Mouse (Mus musculus) hindbrain, embryonic 15.5 days (tissue): ENCODE measurements around the gene Plekhg1. TPM values are rescaled to one million over a fixed set of nuclear protein-coding genes. Genes with fewer than 3 reads are reported as not detected.

Source experiments
- ATAC-seq: fragments of 200-750 bp; cut with Nextera tagmentation; 2 replicates; pipeline ENCODE4 v1.8.0; 2017; ENCODE audit warnings: low read depth, moderate number of reproducible peaks, moderate TSS enrichment; ENCODE audit not compliant: low FRiP score
- H3K27ac ChIP-seq: fragments of 300-500 bp; sonication (generic); replicated peaks from 2 replicates; pipeline ENCODE4 v1.5.1; 2015; ENCODE audit warnings: mild to moderate bottlenecking, inconsistent platforms
- H3K27me3 ChIP-seq: fragments of 300-500 bp; sonication (generic); 2 replicates; pipeline ENCODE4 v1.6.1; 2015; ENCODE audit warnings: control low read depth, inconsistent platforms
- H3K36me3 ChIP-seq: fragments of 300-500 bp; sonication (generic); 2 replicates; pipeline ENCODE4 v1.6.1; 2015; ENCODE audit warnings: control low read depth, inconsistent platforms
- H3K4me1 ChIP-seq: fragments of 300-500 bp; sonication (generic); replicated peaks from 2 replicates; pipeline ENCODE4 v1.6.1; 2015; ENCODE audit warnings: control low read depth, inconsistent platforms
- H3K4me2 ChIP-seq: fragments of 300-500 bp; sonication (generic); 2 replicates; pipeline ENCODE4 v1.6.1; 2015; ENCODE audit warnings: moderate library complexity, mild to moderate bottlenecking, inconsistent platforms
- H3K4me3 ChIP-seq: fragments of 300-500 bp; sonication (generic); 2 replicates; pipeline ENCODE4 v1.5.1; 2015; ENCODE audit warnings: mild to moderate bottlenecking, inconsistent platforms
- H3K9ac ChIP-seq: fragments of 300-500 bp; sonication (generic); 2 replicates; pipeline ENCODE4 v1.6.1; 2015; ENCODE audit warnings: inconsistent platforms
- H3K9me3 ChIP-seq: fragments of 300-500 bp; sonication (generic); 2 replicates; pipeline ENCODE4 v1.6.1; 2016; ENCODE audit warnings: control low read depth, inconsistent platforms
- WGBS: fragments of 180-500 bp; shearing (Covaris S2); methylation state at CpG from one replicate; pipeline ENCODE4 v1.1.7; 2015; 5-methylcytosine and 5-hydroxymethylcytosine counted together
- polyA plus RNA-seq: library from polyadenylated mRNA; unstranded; fragments of >200 nt; fragmentation: Nextera tagmentation; extraction: Ambion mirVana; gene quantifications from 2 replicates; pipeline ENCODE4 v1.2.1, GENCODE M21; 2015

The Plekhg1 gene
- polyA plus RNA-seq, 1 experiment from 2014 or later, result 10.5 TPM

GRCm38 (mm10) chr10:3801254-3801653, 61.1 kb downstream of the Plekhg1 start:
- Histone ChIP-seq H3K4me2 (no peak overlapping the region), H3K9ac (no peak overlapping the region), H3K27me3 (no peaks in the 10 kb centered on the region), H3K4me3 (no peak overlapping the region), H3K36me3 (no peaks in the 10 kb centered on the region), H3K27ac (no peak overlapping the region), H3K4me1 (no peaks in the 10 kb centered on the region), H3K9me3 (no peaks in the 10 kb centered on the region)
- no peak for ATAC-seq
- 80% methylated on average over 6 of the region's 6 CpGs for WGBS

GRCm38 (mm10) chr10:3805334-3805733, 65.2 kb downstream of the Plekhg1 start:
- H3K27me3 ChIP-seq, result no peaks in the 10 kb centered on the region
- no peak overlapping the region for H3K4me3 ChIP-seq
- no peak overlapping the region for H3K27ac ChIP-seq
- no peaks in the 10 kb centered on the region for H3K9me3 ChIP-seq
- ATAC-seq, result no peak
- no peak overlapping the region for H3K4me2 ChIP-seq
- no peaks in the 10 kb centered on the region for H3K36me3 ChIP-seq
- no peaks in the 10 kb centered on the region for H3K4me1 ChIP-seq
- no peak overlapping the region for H3K9ac ChIP-seq
- 56% methylated on average over 3 of the region's 3 CpGs for WGBS

DNA sequence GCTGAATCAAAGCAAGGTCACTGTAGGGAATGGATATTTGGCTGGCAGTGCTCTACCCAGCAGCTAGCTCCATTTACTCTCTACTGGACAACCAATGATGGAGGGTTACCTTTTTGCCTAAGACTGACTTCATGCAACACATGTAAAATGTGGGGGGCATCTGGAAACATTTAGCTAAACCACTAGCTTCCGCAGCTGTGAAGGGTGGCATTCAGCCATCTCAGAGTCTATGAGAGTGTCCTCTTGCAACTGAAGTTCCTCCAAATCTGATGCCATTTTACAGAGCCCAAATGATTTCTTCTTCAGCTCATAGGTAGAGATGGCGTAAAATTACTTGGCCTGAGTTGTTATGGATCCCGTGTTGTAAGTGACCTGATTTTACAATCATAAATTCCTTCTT, 67.8 kb downstream of the Plekhg1 start:
- no peaks in the 10 kb centered on the region for H3K9me3 ChIP-seq
- no peaks in the 10 kb centered on the region for H3K4me1 ChIP-seq
- WGBS, result 94% methylated on average over 3 of the region's 3 CpGs
- ATAC-seq, result no peak
- H3K4me2 ChIP-seq, result no peak overlapping the region
- no peak overlapping the region for H3K27ac ChIP-seq
- no peaks in the 10 kb centered on the region for H3K27me3 ChIP-seq
- H3K9ac ChIP-seq, result no peak overlapping the region
- no peaks in the 10 kb centered on the region for H3K36me3 ChIP-seq
- no peak overlapping the region for H3K4me3 ChIP-seq

DNA sequence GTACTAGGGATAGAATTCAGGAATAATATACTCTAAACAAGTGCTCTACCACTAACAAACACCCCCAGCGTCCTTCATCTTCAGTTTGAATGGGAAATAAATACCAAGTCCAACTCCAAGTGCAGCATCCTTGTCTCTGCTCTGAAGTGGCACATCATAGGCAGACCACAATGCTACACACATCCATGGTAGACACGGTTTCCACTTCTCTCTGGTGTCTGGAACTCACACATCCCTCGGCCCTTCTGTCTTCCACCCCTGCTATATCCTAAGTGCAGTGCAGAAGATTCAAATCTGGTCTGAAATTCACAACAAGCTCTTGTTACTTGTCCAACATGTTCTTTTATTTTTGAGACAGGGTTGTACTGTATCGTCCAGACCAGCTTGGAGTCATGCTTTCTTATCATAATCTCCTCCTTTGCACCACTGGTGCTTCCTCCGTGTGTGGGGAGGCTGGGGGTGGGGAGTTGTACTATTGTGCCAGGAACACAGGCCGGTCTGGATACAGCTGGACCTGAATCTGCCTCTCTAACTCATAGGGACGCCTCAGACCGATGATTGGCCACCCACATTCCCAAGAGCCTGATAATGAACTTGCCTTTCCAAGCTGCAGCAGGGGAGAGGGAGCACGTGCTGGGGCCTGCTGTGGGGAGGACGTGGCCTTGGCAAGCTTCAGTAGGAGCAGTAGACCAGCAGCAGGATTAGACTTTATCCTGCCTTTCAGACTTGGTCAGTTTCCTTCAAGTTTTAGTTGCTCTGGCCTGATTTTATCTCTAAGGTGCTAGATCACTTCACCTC, 70.5 kb downstream of the Plekhg1 start:
- no peak for ATAC-seq
- H3K27ac ChIP-seq, result no peak overlapping the region
- 73% methylated on average over 10 of the region's 10 CpGs for WGBS

DNA sequence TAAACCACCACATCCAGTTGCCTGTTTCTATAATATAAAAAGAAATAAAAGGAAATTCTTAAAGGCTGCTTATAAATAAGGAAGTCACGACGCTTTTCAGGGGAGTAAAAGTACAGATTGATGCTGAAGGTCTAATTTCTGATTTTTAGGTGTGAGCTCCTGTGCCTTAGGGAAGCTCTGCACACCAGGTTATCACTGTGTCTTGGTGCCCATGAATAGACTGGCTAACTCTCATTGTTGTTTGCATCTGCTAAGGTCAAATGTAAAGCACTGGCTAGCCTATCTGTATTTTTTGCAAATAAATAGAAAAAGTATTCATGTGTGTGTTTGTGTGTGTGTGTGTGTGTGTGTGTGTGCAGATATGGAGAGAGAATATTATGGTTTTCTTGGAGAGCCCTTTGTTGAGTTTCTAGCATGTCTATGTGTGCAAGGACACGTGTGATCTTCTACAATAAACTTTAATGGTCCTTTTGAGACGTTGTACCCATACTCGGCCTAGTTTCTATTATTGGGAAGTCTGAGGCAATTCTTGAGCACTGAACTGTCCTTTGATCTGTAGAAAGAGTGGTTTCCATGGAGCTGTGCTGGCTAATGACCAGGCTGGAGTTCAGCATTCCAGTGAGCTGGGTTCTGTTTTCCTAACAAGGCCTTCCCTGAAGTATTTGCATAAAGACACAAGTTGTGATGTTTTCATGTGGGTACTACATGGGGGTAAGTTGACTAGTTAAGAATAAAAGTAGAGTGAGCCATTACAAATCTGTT, 79.0 kb downstream of the Plekhg1 start:
- H3K27me3 ChIP-seq, result no peaks in the 10 kb centered on the region
- H3K9ac ChIP-seq, result no peak overlapping the region
- no peak overlapping the region for H3K4me3 ChIP-seq
- H3K4me2 ChIP-seq, result no peak overlapping the region
- WGBS, result 38% methylated on average over 5 of the region's 5 CpGs
- peak; percentile 74 for ATAC-seq
- H3K4me1 ChIP-seq, result 0 out of 2 replicates have a peak, but pooled peaks cover 4% of the 10 kb centered on the region
- no peaks in the 10 kb centered on the region for H3K36me3 ChIP-seq
- no peak overlapping the region for H3K27ac ChIP-seq
- H3K9me3 ChIP-seq, result no peaks in the 10 kb centered on the region

More for the DNA sequence above, 70.5 kb downstream of the Plekhg1 start:
- Histone ChIP-seq H3K4me2 (no peak overlapping the region), H3K36me3 (no peaks in the 10 kb centered on the region), H3K27me3 (no peaks in the 10 kb centered on the region), H3K9me3 (no peaks in the 10 kb centered on the region), H3K4me3 (no peak overlapping the region), H3K4me1 (no peaks in the 10 kb centered on the region), H3K9ac (no peak overlapping the region)

GRCm38 (mm10) chr10:3823826-3824225, 83.7 kb downstream of the Plekhg1 start:
- H3K9ac ChIP-seq, result no peak overlapping the region
- H3K9me3 ChIP-seq, result no peaks in the 10 kb centered on the region
- H3K27ac ChIP-seq, result no peak overlapping the region
- H3K36me3 ChIP-seq, result no peaks in the 10 kb centered on the region
- H3K27me3 ChIP-seq, result no peaks in the 10 kb centered on the region
- 67% methylated on average over 6 of the region's 6 CpGs for WGBS
- no peak overlapping the region for H3K4me3 ChIP-seq
- no peak overlapping the region for H3K4me2 ChIP-seq
- ATAC-seq, result no peak
- 0 out of 2 replicates have a peak, but pooled peaks cover 2% of the 10 kb centered on the region for H3K4me1 ChIP-seq

DNA sequence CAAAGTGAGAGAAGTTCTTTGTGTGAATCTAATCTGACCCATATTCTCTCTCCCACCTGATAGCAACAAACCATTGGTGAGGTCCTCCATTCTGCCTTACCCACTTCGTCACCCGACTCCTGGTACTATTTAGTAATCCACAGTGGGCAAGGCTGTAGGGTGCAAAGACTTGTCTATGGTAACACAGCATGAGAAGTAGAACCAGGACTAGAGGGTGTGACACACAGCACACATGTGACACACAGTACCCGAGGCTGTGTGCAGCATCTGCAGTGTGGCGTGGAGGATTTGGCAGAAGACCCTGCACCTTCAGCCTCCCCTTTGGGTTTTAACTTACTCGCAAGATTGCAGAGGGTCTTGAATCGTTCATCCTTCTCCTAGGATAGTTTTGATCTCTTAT, 85.9 kb downstream of the Plekhg1 start:
- Histone ChIP-seq H3K4me3 (no peak overlapping the region), H3K36me3 (no peaks in the 10 kb centered on the region), H3K27ac (no peak overlapping the region), H3K9me3 (no peaks in the 10 kb centered on the region), H3K4me1 (no peaks in the 10 kb centered on the region), H3K27me3 (no peaks in the 10 kb centered on the region), H3K9ac (no peak overlapping the region), H3K4me2 (no peak overlapping the region)
- ATAC-seq, result no peak
- WGBS, result 95% methylated on average over 6 of the region's 6 CpGs

DNA sequence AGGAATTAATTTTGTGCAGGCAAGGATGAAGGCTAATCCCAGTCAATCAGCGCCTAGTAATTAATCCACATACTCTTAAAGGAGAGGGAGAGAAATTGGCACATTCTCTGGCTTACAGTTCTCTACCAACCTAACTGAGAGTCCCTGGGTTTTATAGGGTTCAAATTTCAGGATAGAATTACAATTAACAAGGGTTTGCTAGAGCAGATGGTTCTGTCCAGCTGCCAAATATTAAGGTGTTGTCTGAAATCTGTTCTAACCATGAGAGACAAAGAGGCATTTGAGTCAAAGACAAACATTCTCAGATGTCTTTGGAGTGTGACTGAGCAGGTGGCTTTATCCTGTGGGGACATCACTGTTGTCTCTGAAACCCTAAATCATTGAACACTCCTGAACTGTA, 87.2 kb downstream of the Plekhg1 start:
- WGBS, result 69% methylated on average over 1 of the region's 1 CpGs
- H3K9ac ChIP-seq, result no peak overlapping the region
- 0 out of 2 replicates have a peak, but pooled peaks cover 3% of the 10 kb centered on the region for H3K4me1 ChIP-seq
- H3K9me3 ChIP-seq, result no peaks in the 10 kb centered on the region
- H3K27ac ChIP-seq, result no peak overlapping the region
- no peaks in the 10 kb centered on the region for H3K27me3 ChIP-seq
- no peak overlapping the region for H3K4me2 ChIP-seq
- ATAC-seq, result no peak
- no peak overlapping the region for H3K4me3 ChIP-seq
- H3K36me3 ChIP-seq, result no peaks in the 10 kb centered on the region

DNA sequence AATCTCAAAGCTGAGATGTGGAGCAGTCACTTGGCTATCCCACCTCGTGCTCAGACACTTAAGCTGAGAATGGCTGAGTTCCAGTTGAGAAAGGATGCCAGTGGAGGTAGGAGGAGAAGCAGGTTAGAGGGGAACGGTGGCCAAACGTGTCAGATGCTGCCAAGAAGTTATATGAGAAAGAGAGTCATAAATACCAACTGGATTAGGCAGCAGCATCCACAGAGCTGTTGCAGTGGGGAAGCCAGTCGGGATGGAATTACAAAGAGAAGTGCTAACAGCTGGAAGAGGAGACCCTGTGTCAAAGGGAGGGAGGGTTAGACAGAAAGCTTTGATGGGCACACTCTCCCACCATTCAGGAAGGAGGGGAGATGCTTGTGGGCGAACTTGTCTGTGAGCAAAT, 89.3 kb downstream of the Plekhg1 start:
- Histone ChIP-seq H3K9me3 (no peaks in the 10 kb centered on the region), H3K9ac (no peak overlapping the region), H3K4me2 (no peak overlapping the region), H3K4me3 (no peak overlapping the region), H3K27ac (no peak overlapping the region), H3K4me1 (0 out of 2 replicates have a peak, but pooled peaks cover 3% of the 10 kb centered on the region), H3K36me3 (no peaks in the 10 kb centered on the region), H3K27me3 (no peaks in the 10 kb centered on the region)
- no peak for ATAC-seq
- 52% methylated on average over 5 of the region's 5 CpGs for WGBS

DNA sequence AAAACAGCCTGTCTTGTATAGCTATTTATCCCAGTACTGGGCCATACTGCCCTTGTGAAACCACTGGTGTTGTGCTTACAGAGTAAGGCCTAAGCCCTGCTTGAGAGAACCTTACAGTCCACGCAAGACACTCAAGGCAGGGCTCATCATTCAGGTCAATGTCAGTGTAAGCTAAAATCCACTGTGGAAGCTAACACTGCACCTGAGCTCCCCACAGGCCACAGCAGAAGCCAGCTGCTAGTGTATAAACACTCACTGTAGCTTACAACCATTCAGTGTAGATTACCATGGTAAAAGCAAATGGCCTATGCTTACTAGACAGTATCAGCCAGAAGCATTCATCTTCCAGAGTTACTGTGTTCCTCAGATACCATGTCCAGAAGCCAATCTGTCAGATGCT, 90.5 kb downstream of the Plekhg1 start:
- ATAC-seq, result no peak
- no peak overlapping the region for H3K27ac ChIP-seq
- no peaks in the 10 kb centered on the region for H3K27me3 ChIP-seq
- 0 out of 2 replicates have a peak, but pooled peaks cover 3% of the 10 kb centered on the region for H3K4me1 ChIP-seq
- H3K4me2 ChIP-seq, result no peak overlapping the region
- H3K9me3 ChIP-seq, result no peaks in the 10 kb centered on the region
- no peak overlapping the region for H3K9ac ChIP-seq
- 77% methylated on average over 1 of the region's 1 CpGs for WGBS
- no peaks in the 10 kb centered on the region for H3K36me3 ChIP-seq
- no peak overlapping the region for H3K4me3 ChIP-seq

DNA sequence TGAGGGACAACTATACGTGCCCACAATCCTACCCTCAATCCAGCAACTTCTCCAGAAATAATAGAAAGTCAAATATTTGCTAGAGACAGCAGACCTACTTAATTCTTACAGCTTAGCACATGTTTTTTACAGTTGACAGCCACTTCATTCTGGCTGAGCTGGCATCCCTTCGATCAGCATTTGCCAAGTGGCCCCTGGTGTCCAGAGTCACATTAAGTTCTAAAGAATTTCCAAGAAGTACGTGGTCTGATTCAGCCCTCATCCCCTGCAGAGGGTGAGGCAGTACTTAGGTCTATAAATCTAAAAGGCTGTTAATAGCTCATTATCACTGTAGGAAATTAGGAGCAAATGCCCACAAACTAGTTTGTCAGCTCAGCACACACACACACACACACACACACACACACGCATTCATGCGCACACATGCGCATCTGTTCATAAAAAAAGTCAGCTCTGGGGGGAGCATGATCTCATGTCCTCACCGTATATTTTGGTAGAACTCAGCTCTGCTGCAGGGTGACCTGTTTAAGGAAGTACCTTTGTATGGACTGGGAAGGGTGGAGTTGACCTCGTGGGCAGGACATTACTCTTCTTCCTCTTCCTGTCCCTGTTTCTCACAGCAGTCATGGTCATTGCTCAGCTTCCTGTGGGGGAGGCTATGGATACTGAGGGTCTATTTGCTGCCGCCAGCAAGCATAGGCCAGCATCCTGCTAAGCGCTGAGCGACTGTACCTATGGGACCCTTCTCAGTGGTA, 91.6 kb downstream of the Plekhg1 start:
- no peak overlapping the region for H3K4me2 ChIP-seq
- no peak overlapping the region for H3K27ac ChIP-seq
- H3K27me3 ChIP-seq, result no peaks in the 10 kb centered on the region
- 74% methylated on average over 11 of the region's 11 CpGs for WGBS
- ATAC-seq, result peak; percentile 39; the same call in 1 of the 2 replicates
- H3K4me1 ChIP-seq, result 0 out of 2 replicates have a peak, but pooled peaks cover 3% of the 10 kb centered on the region
- H3K9me3 ChIP-seq, result no peaks in the 10 kb centered on the region
- H3K4me3 ChIP-seq, result no peak overlapping the region
- no peaks in the 10 kb centered on the region for H3K36me3 ChIP-seq
- H3K9ac ChIP-seq, result no peak overlapping the region

GRCm38 (mm10) chr10:3834060-3834459, 93.9 kb downstream of the Plekhg1 start:
- Histone ChIP-seq H3K9ac (no peak overlapping the region), H3K4me3 (no peak overlapping the region), H3K4me2 (no peak overlapping the region), H3K4me1 (0 out of 2 replicates have a peak, but pooled peaks cover 3% of the 10 kb centered on the region), H3K9me3 (no peaks in the 10 kb centered on the region), H3K27ac (no peak overlapping the region), H3K27me3 (no peaks in the 10 kb centered on the region), H3K36me3 (no peaks in the 10 kb centered on the region)
- no peak for ATAC-seq
- 95% methylated on average over 1 of the region's 1 CpGs for WGBS
